Mouse (Mus musculus) midbrain, embryonic 14.5 days (tissue): ENCODE results near the gene Zdhhc19. TPM values are rescaled to one million over a fixed set of nuclear protein-coding genes. Genes with fewer than 3 reads are reported as not detected.
A peak's percentile ranks its signal among the peaks of the same experiment; 100 is the strongest.

Source experiments
- ATAC-seq: fragments of 200-750 bp; cut with Nextera tagmentation; 2 replicates; pipeline ENCODE4 v1.8.0; 2017; ENCODE audit warnings: moderate number of reproducible peaks, moderate library complexity; ENCODE audit not compliant: low FRiP score, low TSS enrichment
- DNase-seq: peaks from one replicate; pipeline ENCODE4 v3.0.0-alpha.2; 2015
- H3K27ac ChIP-seq: fragments of 300-500 bp; sonication (generic); replicated peaks from 2 replicates; pipeline ENCODE4 v1.5.1; 2014; ENCODE audit warnings: mild to moderate bottlenecking, low read depth, low read length, moderate library complexity
- H3K27me3 ChIP-seq: fragments of 300-500 bp; sonication (generic); 2 replicates; pipeline ENCODE4 v1.6.1; 2014; ENCODE audit warnings: low read length, control low read depth, mixed read lengths; ENCODE audit not compliant: control insufficient read depth, insufficient read depth
- H3K36me3 ChIP-seq: fragments of 300-500 bp; sonication (generic); 2 replicates; pipeline ENCODE4 v1.6.1; 2014; ENCODE audit warnings: low read length, control low read depth; ENCODE audit not compliant: control insufficient read depth, insufficient read depth
- H3K4me1 ChIP-seq: fragments of 300-500 bp; sonication (generic); 2 replicates; pipeline ENCODE4 v1.6.1; 2014; ENCODE audit warnings: mild to moderate bottlenecking, antibody characterized with exemption, low read length, control low read depth; ENCODE audit not compliant: control insufficient read depth, insufficient read depth
- H3K4me2 ChIP-seq: fragments of 300-500 bp; sonication (generic); 2 replicates; pipeline ENCODE4 v1.6.1; 2014; ENCODE audit warnings: mild to moderate bottlenecking, low read length, moderate library complexity
- H3K4me3 ChIP-seq: fragments of 300-500 bp; sonication (generic); replicated peaks from 2 replicates; pipeline ENCODE4 v1.5.1; 2014; ENCODE audit warnings: low read depth, low read length
- H3K9ac ChIP-seq: fragments of 300-500 bp; sonication (generic); replicated peaks from 2 replicates; pipeline ENCODE4 v1.6.1; 2014; ENCODE audit warnings: mild to moderate bottlenecking, low read length, moderate library complexity
- H3K9me3 ChIP-seq: fragments of 300-500 bp; sonication (generic); 2 replicates; pipeline ENCODE4 v1.6.1; 2016; ENCODE audit warnings: low read length, control low read depth, mixed read lengths; ENCODE audit not compliant: control insufficient read depth
- WGBS: fragments of 180-500 bp; shearing (Covaris S2); extraction: QIAGEN DNeasy Blood & Tissue Kit; methylation state at CpG from one replicate; pipeline ENCODE4 v1.1.7; 2014; 5-methylcytosine and 5-hydroxymethylcytosine counted together
- polyA plus RNA-seq: library from polyadenylated mRNA; unstranded; fragments of >200 nt; fragmentation: Nextera tagmentation; extraction: Ambion mirVana; gene quantifications from 2 replicates; pipeline ENCODE4 v1.2.1, GENCODE M21; 2014

The Zdhhc19 gene
- polyA plus RNA-seq, 1 experiment from 2014 or later: not detected

GRCm38 (mm10) chr16:32508506-32509065 is 12.5 kb downstream of the Zdhhc19 start:
- no peak overlapping the region for H3K4me2 ChIP-seq
- WGBS: 38% methylated on average over 3 of the region's 3 CpGs
- ATAC-seq: no peak

GRCm38 (mm10) chr16:32509066-32509942 is 13.2 kb downstream of the Zdhhc19 start:
- WGBS: 52% methylated on average over 9 of the region's 9 CpGs
- Histone ChIP-seq H3K4me3 (no peak overlapping the region), H3K27me3 (no peaks in the 10 kb centered on the region), H3K4me1 (peaks cover 2% of the 10 kb centered on the region; the same call in 1 of the 2 replicates), H3K4me2 (no peak overlapping the region), H3K27ac (peak overlapping the region; percentile 37), H3K9ac (no peak overlapping the region), H3K9me3 (no peaks in the 10 kb centered on the region), H3K36me3 (no peaks in the 10 kb centered on the region)
- DNase-seq (peak; percentile 36), ATAC-seq (0 out of 2 replicates have a peak, but pooled peaks have one; percentile 18)

More at GRCm38 (mm10) chr16:32508506-32509065, 12.5 kb downstream of the Zdhhc19 start:
- Histone ChIP-seq H3K27ac (no peak overlapping the region), H3K4me1 (peaks cover 2% of the 10 kb centered on the region; the same call in 1 of the 2 replicates), H3K4me3 (no peak overlapping the region), H3K9me3 (no peaks in the 10 kb centered on the region), H3K27me3 (no peaks in the 10 kb centered on the region), H3K9ac (no peak overlapping the region), H3K36me3 (no peaks in the 10 kb centered on the region)
- DNase-seq: no peak

GRCm38 (mm10) chr16:32510399-32511337 is 14.6 kb downstream of the Zdhhc19 start:
- Histone ChIP-seq H3K36me3 (no peaks in the 10 kb centered on the region), H3K4me2 (no peak overlapping the region), H3K9ac (no peak overlapping the region), H3K4me1 (peaks cover 6% of the 10 kb centered on the region), H3K27ac (no peak overlapping the region), H3K4me3 (no peak overlapping the region), H3K9me3 (no peaks in the 10 kb centered on the region), H3K27me3 (no peaks in the 10 kb centered on the region)
- whole genome bisulfite sequencing: 73% methylated on average over 18 of the region's 18 CpGs
- DNase-seq (no peak), ATAC-seq (no peak)

- WGBS: 77% methylated on average over 3 of the region's 3 CpGs
- Histone ChIP-seq H3K27ac (no peak overlapping the region), H3K4me2 (no peak overlapping the region), H3K9ac (no peak overlapping the region), H3K27me3 (no peaks in the 10 kb centered on the region), H3K9me3 (no peaks in the 10 kb centered on the region), H3K4me3 (no peak overlapping the region), H3K4me1 (peaks cover 12% of the 10 kb centered on the region), H3K36me3 (no peaks in the 10 kb centered on the region)
- DNase-seq (no peak), ATAC-seq (no peak)
Measured at GRCm38 (mm10) chr16:32511338-32511734, 15.3 kb downstream of the Zdhhc19 start.

- no peaks in the 10 kb centered on the region for H3K36me3 ChIP-seq
- no peak overlapping the region for H3K9ac ChIP-seq
- H3K4me1 ChIP-seq: peaks cover 16% of the 10 kb centered on the region
- no peak overlapping the region for H3K4me2 ChIP-seq
- no peak for DNase-seq
- no peak for ATAC-seq
- no peaks in the 10 kb centered on the region for H3K27me3 ChIP-seq
- H3K9me3 ChIP-seq: no peaks in the 10 kb centered on the region
- 94% methylated on average over 8 of the region's 8 CpGs for WGBS
- H3K27ac ChIP-seq: no peak overlapping the region
- no peak overlapping the region for H3K4me3 ChIP-seq
Measured at GRCm38 (mm10) chr16:32511827-32512490, 15.9 kb downstream of the Zdhhc19 start.

GRCm38 (mm10) chr16:32512921-32513320 is 16.9 kb downstream of the Zdhhc19 start:
- ATAC-seq (no peak), DNase-seq (no peak)
- no peak overlapping the region for H3K9ac ChIP-seq
- H3K36me3 ChIP-seq: no peaks in the 10 kb centered on the region
- H3K27ac ChIP-seq: no peak overlapping the region
- no peak overlapping the region for H3K4me2 ChIP-seq
- H3K9me3 ChIP-seq: no peaks in the 10 kb centered on the region
- H3K4me1 ChIP-seq: peaks cover 16% of the 10 kb centered on the region
- no peak overlapping the region for H3K4me3 ChIP-seq
- no peaks in the 10 kb centered on the region for H3K27me3 ChIP-seq
- 86% methylated on average over 3 of the region's 3 CpGs for WGBS

- H3K27ac ChIP-seq: no peak overlapping the region
- H3K36me3 ChIP-seq: no peaks in the 10 kb centered on the region
- DNase-seq (no peak), ATAC-seq (no peak)
- no peaks in the 10 kb centered on the region for H3K27me3 ChIP-seq
- H3K4me2 ChIP-seq: no peak overlapping the region
- H3K9ac ChIP-seq: no peak overlapping the region
- H3K9me3 ChIP-seq: no peaks in the 10 kb centered on the region
- H3K4me1 ChIP-seq: peaks cover 16% of the 10 kb centered on the region
- 92% methylated on average over 6 of the region's 6 CpGs for WGBS
- H3K4me3 ChIP-seq: no peak overlapping the region
Measured at GRCm38 (mm10) chr16:32513401-32513800, 17.3 kb downstream of the Zdhhc19 start.

GRCm38 (mm10) chr16:32513948-32514347 is 17.9 kb downstream of the Zdhhc19 start:
- peaks cover 16% of the 10 kb centered on the region for H3K4me1 ChIP-seq
- no peak overlapping the region for H3K4me3 ChIP-seq
- H3K27ac ChIP-seq: no peak overlapping the region
- no peak for ATAC-seq
- 91% methylated on average over 6 of the region's 6 CpGs for WGBS
- no peak for DNase-seq
- H3K4me2 ChIP-seq: no peak overlapping the region
- no peak overlapping the region for H3K9ac ChIP-seq
- no peaks in the 10 kb centered on the region for H3K36me3 ChIP-seq
- no peaks in the 10 kb centered on the region for H3K27me3 ChIP-seq
- H3K9me3 ChIP-seq: no peaks in the 10 kb centered on the region
